Mouse (Mus musculus): ENCODE measurements around the gene Dirc2. TPM values are rescaled to one million over a fixed set of nuclear protein-coding genes. Genes with fewer than 3 reads are reported as not detected.

Dirc2 gene
- total RNA-seq, 2 experiments from 2014 or later = 15.2 to 19.2 TPM

DNA sequence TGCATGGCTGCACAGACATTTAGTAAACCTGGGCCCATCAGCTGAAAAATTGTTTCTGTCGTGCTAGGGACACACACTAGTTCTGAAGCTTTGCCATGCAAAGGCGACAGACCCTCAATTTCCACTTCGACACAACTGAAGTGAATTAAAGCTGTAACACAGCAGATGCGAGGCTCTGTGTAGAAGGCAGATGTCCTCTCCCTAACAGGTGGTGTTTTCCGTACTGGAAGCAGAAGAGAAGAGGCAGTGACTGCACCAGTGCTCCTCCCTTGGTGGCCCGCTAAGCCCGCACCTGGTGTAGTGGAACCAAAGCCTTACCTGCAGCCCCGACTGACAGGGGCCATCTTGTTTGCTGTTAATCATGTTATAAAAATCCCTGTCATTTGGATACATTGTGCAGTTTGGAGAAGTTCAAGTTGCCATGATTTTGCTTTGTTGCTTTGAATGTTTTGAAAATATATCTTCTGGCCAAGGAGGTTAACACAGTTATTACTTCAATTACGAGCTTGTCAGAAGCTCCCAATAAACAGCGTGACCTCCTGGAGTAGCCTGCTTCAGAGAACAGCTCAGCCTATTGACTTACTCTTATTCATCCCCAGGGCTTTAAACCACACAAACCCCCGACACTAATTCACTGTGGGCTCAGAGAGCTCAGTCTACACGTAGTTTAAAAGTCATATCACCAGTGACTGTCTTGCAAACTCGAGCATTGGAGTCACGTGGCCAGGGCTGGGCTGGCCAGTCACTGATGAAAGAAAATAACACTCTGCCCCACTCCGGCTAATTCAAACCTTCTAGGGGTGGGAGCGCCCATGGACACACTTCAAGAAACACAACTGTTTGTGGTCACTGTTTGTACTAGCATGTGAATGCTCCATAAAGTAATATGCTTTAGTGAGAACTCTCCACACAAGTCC lies 65.1 kb downstream of the Dirc2 start:
- no peak for ATAC-seq (replicated peaks; ENCODE audit: low FRiP score, poor library complexity, severe bottlenecking)

DNA sequence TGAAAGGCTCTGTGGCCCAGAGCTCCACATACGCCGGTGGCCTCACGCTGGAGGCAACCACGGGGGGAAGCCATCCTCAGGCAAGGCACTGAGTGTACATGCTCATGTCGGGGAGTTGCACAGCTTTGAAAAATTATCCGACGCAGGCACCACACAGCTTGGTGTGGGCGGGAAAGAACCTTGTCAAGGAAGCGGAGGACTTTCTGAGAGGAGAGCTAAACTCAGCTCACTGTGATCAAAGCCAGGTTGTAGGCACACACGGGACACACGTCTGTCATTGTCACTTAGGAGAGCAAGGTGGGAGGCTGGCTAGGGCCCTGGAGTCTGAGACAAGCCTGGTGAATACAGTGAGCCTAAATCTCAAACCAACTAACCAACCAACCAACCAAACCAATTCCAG lies 67.3 kb downstream of the Dirc2 start:
- ATAC-seq (replicated peaks; ENCODE audit: low FRiP score, poor library complexity, severe bottlenecking) = no peak

DNA sequence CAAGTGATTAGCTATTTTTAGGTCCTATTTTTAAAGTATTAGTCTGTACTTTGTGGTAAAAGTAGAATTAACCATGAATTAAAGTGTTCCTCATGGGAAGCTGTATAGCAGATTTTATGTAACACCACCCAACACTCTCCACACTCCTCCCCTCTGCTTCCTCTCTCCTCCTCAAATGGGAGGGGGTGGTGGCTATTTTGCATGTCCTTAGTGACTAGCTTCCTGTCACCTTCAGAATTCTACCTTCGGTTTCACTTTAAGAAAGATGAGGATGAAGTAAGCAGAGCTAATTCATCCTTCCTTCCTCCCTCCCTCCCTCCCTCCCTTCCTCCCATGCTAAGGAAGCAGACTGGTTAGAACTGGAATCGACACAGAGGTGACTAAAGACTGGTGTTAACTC lies 73.1 kb downstream of the Dirc2 start:
- no peak for ATAC-seq (replicated peaks; ENCODE audit: low FRiP score, poor library complexity, severe bottlenecking)

DNA sequence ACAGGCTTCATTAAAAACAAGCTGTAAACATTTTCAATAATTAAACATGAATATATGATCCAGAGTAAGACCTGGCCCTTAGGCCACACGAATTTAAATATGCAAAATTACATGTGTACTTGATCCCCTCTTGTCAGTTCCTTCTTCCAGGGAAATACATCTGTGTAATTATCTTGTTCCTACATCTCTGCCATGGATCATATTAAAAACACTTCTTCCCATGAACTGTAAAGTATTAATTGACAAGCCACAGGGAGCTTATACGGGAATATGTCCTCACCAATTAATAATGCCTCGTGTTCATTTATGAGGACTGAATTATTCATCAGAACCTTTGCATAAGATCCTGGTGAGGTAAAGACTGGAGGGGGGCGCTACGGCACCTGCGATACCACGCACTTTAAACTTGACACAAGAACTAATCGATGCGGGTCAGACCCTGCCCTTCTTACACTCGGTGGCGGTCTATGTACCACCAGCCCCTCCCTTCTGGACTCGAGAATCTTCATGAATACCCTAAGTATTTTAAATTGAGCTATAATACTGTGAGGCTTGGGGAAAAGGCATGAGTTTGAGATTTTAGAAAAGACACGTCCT lies 74.8 kb downstream of the Dirc2 start:
- ATAC-seq (replicated peaks; ENCODE audit: low FRiP score, poor library complexity, severe bottlenecking) = no peak

DNA sequence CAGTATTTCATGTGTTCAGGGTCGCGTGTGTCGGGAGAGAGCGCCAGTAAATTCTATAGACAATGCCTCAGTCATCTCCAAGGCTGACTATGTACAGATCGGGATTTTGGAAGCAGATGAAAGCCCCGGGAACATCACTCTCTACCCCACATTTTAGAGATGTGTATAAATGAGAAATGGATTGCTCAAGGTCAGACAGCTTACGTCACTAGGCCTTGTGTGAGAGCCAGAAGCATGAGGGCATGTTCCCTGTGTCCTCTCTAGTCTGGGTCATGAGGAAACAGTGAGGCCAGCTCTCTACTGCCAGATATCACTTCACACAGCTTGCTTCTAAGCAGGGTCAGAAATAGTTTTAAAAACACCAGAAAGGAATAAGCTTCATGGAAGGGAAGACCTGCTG lies 77.5 kb downstream of the Dirc2 start:
- ATAC-seq (replicated peaks; ENCODE audit: low FRiP score, poor library complexity, severe bottlenecking) = no peak

DNA sequence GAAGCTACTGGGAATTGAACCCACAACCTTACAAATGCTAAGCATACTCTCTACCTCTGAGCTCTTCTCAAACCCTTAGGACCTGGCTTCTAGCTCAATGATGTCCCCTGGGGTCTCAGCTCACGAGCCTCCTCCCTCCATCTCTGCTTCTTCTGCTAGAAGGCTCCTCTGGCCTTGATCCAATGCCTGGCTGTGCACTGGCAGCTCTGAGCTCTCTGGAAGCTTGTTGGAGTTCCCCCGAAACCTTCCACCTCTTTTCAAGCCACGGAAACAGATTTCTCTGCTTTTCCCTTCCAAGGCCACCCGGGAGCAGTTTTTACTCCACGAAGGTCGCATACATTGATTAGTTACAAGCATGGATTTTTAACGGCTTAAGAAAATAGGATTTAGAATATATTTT lies 82.7 kb downstream of the Dirc2 start:
- ATAC-seq (replicated peaks; ENCODE audit: low FRiP score, poor library complexity, severe bottlenecking) = no peak

DNA sequence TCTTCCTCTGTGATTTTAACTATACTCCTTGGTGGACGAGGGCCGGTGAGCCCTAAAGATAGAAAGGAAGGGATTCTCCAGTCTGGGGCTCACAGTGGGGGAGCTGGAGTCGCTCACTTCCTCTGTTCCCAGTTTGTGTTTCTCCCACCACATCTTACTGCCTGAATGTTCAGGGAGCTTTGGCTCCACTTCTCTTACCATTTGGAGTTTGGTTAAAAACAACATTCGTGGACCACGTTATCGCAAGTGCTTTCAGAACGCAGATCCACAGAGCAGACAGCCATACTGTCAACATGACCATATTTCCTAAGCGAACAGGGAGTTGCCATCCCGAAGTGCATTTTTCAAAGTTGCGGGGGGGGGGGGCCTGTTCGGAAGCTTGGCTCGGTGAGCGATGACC lies 84.1 kb downstream of the Dirc2 start:
- no peak for ATAC-seq (replicated peaks; ENCODE audit: low FRiP score, poor library complexity, severe bottlenecking)

DNA sequence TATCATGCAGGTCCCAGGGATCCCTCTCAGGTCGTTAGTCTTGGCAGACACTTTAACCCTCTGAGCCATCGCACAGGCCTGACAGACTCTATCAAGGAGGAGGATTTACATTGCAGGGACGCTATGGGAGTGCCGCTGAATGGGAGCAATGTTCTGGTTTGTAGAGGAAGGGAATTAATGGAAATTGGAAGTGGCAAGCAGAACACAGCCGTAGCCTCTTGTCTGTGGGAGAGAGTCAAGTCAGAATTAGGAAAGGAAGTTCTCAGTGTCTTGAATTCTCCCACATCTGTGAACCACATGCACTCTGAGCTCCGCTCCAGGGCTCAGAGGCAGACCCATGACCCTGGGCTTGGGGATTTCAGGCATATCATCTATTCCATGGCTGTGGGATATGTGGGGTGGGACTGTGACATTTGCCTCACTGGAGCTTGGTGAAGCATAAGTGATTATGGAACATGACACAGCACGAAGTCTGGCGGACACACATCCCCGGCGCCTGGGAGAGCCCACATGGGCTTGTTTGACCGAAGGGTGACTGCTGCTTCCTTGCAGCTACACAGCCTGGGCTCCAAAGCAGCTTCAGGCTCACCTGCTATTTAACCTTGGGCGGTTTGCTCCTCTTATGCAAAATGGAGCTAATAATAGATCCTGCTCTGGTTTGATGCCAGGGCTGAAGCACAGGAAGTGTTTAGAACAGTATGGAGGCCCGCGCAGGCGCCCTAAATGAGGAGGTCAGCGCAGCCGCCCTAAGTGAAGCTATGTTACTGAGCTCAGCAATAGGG lies 87.6 kb downstream of the Dirc2 start:
- ATAC-seq (replicated peaks; ENCODE audit: low FRiP score, poor library complexity, severe bottlenecking) = no peak

DNA sequence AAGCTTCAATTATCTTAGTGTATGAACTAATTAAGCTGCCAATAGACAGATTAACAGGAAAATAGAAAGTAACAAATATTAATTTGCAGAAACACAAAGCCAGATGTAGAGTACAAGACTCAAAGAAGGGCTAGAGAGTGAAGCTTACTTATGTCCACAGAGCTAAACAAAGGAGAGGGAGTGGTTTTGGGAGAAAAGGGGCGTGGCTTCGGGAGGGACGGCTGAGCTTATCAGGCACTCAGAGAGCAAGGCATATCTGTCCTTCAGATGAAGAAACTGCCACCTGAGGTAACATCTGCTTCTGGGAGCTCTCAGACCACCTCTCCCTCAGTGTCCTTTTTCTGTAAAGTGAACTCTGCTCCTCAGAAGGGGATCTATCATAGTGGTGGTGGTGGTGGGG lies 90.7 kb downstream of the Dirc2 start:
- no peak for ATAC-seq (replicated peaks; ENCODE audit: low FRiP score, poor library complexity, severe bottlenecking)

DNA sequence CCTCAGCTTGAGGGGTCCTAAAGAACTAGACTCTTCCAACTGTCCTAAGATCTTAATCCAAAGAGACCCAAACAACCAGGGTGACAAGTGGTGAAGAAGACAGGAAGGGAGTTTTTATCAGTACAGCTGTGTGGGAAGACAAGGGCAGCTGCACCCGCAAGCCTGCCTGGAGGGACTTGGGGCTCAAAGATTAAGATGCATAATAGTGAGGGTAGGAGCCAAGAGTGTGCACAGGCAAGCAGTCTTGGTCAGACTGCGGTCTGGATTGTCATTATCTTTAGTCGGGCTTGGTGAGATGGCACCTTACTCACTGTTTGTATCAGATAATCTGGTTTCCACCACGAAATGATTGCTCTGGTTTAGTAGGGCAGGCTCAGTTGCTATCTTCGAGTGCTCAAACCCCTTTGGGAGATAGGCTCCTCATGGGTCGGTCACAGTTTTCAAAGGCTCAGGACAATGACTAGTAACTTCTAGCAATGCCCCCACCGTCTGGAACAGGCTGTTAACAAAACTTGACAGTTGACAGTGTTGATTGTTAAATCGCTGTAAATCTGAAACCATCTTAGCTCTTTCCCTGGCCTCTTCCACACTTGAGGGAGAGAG lies 91.5 kb downstream of the Dirc2 start:
- no peak for ATAC-seq (replicated peaks; ENCODE audit: low FRiP score, poor library complexity, severe bottlenecking)

DNA sequence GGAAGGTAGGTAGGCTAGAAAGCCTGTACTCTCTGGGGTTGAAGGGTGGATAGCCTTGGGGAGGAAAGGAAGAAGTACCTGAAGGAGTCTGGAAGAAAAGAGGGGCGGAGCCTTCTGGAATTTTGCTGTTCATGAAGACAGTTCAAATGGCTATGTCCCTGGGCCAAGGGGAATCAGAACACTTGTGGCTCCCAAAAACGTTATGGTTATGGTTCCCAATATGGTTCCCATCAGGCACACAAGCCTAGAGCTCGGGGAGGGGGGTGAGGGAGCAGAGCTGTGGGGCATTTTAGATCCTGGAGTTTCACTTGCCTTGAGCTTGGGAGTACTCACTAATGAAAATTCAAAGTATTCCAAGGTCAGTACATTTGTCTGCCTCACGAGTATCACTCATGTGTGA lies 104.3 kb downstream of the Dirc2 start:
- no peak for ATAC-seq (replicated peaks; ENCODE audit: low FRiP score, poor library complexity, severe bottlenecking)

DNA sequence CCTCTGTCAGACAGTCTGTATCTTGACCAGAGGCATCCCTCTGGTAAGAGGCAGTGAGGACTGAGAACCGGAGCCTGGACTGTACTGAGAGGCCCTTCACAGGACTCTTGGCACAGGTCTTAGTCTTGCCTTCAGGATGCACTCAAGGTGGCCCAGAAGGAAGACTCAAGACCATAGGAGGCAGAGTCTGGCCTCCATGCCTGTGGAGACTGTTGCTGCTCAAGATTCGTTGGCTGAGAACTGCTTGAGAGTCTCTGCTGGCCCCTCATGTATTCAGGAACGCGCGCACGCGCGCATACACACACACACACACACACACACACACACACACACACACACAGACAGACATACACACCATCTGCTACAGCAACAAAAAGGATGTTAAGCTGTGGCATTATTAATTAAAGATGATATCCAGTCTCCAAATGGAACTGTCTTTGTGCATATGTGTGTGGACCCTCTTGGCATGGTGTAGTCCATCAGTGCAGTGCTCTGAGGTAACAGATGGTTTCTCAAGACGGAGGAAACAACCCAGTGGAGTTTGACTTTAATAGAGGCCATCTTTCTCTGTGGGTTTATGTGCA lies 105.2 kb downstream of the Dirc2 start:
- no peak for ATAC-seq (replicated peaks; ENCODE audit: low FRiP score, poor library complexity, severe bottlenecking)

DNA sequence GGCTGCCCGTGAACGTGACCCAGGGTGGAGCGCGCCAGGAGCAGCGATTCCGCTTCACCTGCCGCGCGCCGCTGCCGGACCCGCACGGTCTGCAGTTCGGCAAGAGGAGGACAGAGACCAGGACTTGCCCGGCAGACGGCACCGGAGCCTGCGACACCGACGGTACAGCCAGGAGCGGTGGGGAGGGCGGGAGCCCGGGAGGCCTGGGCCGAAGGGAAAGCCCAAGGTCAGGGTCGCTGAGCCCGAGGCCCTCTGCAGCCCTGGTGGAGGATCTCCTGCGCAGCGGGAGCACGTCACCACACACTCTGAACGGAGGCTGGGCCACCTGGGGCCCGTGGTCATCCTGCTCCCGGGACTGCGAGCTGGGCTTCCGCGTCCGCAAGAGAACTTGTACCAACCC lies 108.9 kb downstream of the Dirc2 start:
- ATAC-seq (replicated peaks; ENCODE audit: low FRiP score, poor library complexity, severe bottlenecking) = no peak

DNA sequence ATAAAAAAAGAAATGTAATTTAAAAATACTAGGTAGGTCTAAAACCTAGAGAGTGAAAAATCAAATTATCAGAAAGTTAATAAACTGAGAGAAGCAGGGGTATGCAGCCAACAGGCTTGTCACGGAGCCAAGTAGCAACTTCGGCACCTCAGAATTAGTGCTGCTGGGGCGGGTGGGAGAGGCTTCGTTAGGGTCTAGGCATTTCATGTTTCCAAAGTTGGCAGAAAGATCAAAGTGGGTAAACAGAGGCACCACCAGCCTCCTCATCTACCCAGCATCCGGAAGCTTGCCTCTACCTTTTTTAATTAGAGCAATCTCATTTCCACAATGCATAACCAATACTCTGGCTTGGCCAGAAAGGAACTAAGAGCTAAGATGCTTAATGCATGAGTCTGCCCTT lies 115.2 kb downstream of the Dirc2 start:
- ATAC-seq (replicated peaks; ENCODE audit: low FRiP score, poor library complexity, severe bottlenecking) = no peak

DNA sequence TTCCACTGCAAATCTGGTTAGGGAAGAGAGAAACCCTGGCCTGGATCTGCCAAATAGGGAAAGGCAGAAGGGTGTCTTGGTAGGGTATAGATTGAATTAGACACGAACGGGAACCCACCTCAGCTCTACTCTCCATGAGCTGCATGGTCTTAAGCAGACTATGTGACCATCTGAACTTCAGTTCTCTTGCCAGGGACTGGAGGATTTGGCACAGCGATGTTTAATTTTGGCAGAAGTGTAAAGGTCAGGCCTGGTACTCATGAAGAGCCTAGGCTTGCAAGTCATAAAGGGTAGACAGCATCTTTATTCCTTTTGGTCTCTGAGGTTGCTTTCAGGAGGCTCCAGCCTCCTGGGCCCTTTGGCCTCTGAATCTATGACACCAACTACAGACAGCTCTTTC lies 116.5 kb downstream of the Dirc2 start:
- ATAC-seq (replicated peaks; ENCODE audit: low FRiP score, poor library complexity, severe bottlenecking) = no peak

DNA sequence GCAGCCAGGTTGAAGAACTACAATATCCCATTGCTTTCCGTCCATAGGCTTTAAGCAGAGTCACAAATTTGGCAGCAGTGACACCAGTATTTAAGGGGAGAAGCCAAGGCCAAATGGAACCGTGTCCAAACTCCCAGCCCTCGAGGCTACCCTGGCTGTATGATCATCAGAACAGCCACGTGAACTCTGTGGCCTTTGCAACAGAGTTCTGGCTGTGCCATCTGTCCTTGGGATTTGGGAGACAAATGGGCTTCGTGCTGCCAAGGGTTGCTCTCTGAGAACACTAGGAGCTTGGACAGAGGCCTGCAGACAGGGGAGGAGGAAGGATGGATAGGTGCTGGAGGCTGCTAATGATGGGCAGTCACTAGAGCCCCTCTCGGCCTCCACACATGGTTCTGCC lies 117.0 kb downstream of the Dirc2 start:
- ATAC-seq (replicated peaks; ENCODE audit: low FRiP score, poor library complexity, severe bottlenecking) = no peak

DNA sequence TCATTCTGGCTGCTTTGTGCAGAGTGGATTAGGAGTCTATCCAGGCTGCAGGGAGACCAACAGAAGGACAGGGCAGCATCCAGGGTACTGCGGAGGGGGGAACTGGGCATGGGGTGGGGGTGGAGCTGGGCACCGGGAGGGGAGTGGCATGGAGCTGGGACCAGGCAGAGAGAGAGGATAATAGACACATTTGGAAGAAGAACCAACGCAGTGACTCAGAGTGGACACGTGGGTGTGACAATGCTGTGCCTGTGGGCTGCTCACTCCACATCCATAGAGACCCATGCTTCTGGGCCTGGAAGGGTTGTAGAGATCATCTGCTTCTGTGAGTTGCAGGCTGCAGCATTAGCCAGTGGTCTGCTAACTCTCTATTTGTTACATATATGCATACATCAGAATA lies 120.3 kb downstream of the Dirc2 start:
- ATAC-seq (replicated peaks; ENCODE audit: low FRiP score, poor library complexity, severe bottlenecking) = no peak
